Comparison of ENCODE assay signal across 13 mouse cellular contexts in genomic region chr4:49585524-49586101, GRCm38 (mm10). TPM values are rescaled to one million over a fixed set of nuclear protein-coding genes. Genes with fewer than 3 reads are reported as not detected.
A peak's percentile ranks its signal among the peaks of the same experiment; 100 is the strongest.
DNase-seq lines count a peak whose midpoint lies in the region; ATAC-seq and TF ChIP-seq lines count a peak whose summit lies in the region.
"Had no signal": no experiment of that assay in that cellular context is flagged by ENCODE, and none has a peak within 500 bp of the region (broad histone marks: within the 10 kb centered on the region; RNA-seq: fewer than 3 reads in every experiment).

No protein-coding gene starts in this region.

- 0 out of 2 replicates have a peak overlapping the region, but pooled peaks have one; percentile 40 for H3K27ac ChIP-seq in hindbrain, embryonic 15.5 days (replicated peaks)
- no peak overlapping the region for H3K27ac ChIP-seq in hindbrain, embryonic 11.5 days (ENCODE audit: low read depth, low read length)
- peak overlapping the region; percentile 42; the same call in 1 of the 2 replicates for H3K27ac ChIP-seq in hindbrain, postnatal 0 days

- H3K4me1 ChIP-seq in hindbrain, embryonic 15.5 days (replicated peaks) = peaks cover 9% of the 10 kb centered on the region; the same call in 1 of the 2 replicates
- H3K4me1 ChIP-seq in hindbrain, embryonic 11.5 days (replicated peaks; ENCODE audit: control insufficient read depth, insufficient read depth, low read length) = no peaks in the 10 kb centered on the region
- no peaks in the 10 kb centered on the region for H3K4me1 ChIP-seq in hindbrain, postnatal 0 days (ENCODE audit: insufficient read depth, low read length)

- peaks cover 32% of the 10 kb centered on the region for H3K36me3 ChIP-seq in hindbrain, embryonic 15.5 days
- no peaks in the 10 kb centered on the region for H3K36me3 ChIP-seq in hindbrain, embryonic 11.5 days (ENCODE audit: control insufficient read depth, insufficient read depth, low read length)
- H3K36me3 ChIP-seq in hindbrain, postnatal 0 days (ENCODE audit: insufficient read depth, low read length) = peaks cover 7% of the 10 kb centered on the region; the same call in 1 of the 2 replicates

- H3K27me3 ChIP-seq in hindbrain, embryonic 15.5 days = no peaks in the 10 kb centered on the region
- H3K27me3 ChIP-seq in hindbrain, embryonic 11.5 days (ENCODE audit: control insufficient read depth, insufficient read depth, low read length) = no peaks in the 10 kb centered on the region
- no peaks in the 10 kb centered on the region for H3K27me3 ChIP-seq in hindbrain, postnatal 0 days (ENCODE audit: insufficient read depth, low read length)

- H3K9me3 ChIP-seq in hindbrain, embryonic 15.5 days = no peaks in the 10 kb centered on the region
- no peaks in the 10 kb centered on the region for H3K9me3 ChIP-seq in hindbrain, embryonic 11.5 days (ENCODE audit: control insufficient read depth, low read length)
- no peaks in the 10 kb centered on the region for H3K9me3 ChIP-seq in hindbrain, postnatal 0 days (ENCODE audit: low read length)

- H3K9ac ChIP-seq in hindbrain, embryonic 15.5 days = no peak overlapping the region
- H3K9ac ChIP-seq in hindbrain, embryonic 11.5 days (ENCODE audit: low read depth, low read length) = no peak overlapping the region
- no peak overlapping the region for H3K9ac ChIP-seq in hindbrain, postnatal 0 days (replicated peaks; ENCODE audit: low read length)

- TF ChIP-seq CTCF in hindbrain, postnatal 0 days (IDR thresholded peaks at IDR 0.05; ENCODE audit: low read depth) = no peak

- H3K4me2 ChIP-seq in hindbrain, embryonic 15.5 days = no peak overlapping the region
- no peak overlapping the region for H3K4me2 ChIP-seq in hindbrain, embryonic 11.5 days (replicated peaks; ENCODE audit: low read depth, low read length)
- no peak overlapping the region for H3K4me2 ChIP-seq in hindbrain, postnatal 0 days (ENCODE audit: low read depth, low read length)

- peak; percentile 67 for ATAC-seq in hindbrain, embryonic 15.5 days (ENCODE audit: low FRiP score, low read depth)
- ATAC-seq in hindbrain, embryonic 11.5 days (ENCODE audit: low FRiP score) = no peak
- peak; percentile 72 for ATAC-seq in hindbrain, postnatal 0 days
- ATAC-seq in activated CD4-positive, CD25-positive, alpha-beta regulatory T cell, adult 4 months = no peak

- 75% methylated on average over 7 of the region's 7 CpGs for WGBS in hindbrain, embryonic 15.5 days
- WGBS in hindbrain, embryonic 11.5 days = 95% methylated on average over 7 of the region's 7 CpGs
- 61% methylated on average over 7 of the region's 7 CpGs for WGBS in hindbrain, postnatal 0 days

- H3K4me3 ChIP-seq in hindbrain, embryonic 15.5 days = no peak overlapping the region
- no peak overlapping the region for H3K4me3 ChIP-seq in hindbrain, embryonic 11.5 days (ENCODE audit: low read depth, low read length)
- H3K4me3 ChIP-seq in hindbrain, postnatal 0 days (ENCODE audit: low read length) = no peak overlapping the region

- no peak for DNase-seq in hindbrain, embryonic 11.5 days (ENCODE audit: low spot score)
- DNase-seq in Muller cell, postnatal 12 days (ENCODE audit: inconsistent ontology term) = peak; percentile 56
- DNase-seq in brain, adult 2 months (ENCODE audit: low read depth, low spot score) = peak; percentile 41
- peak; percentile 25 for DNase-seq in hindbrain, postnatal 0 days (ENCODE audit: low spot score)
- no peak for DNase-seq in cerebellum, postnatal 36 days
- DNase-seq: adrenal gland, adult 2 months; cerebellum, adult 11 months; gastrocnemius, postnatal 36 days; kidney, postnatal 36 days; midbrain, embryonic 14.5 days; thymus, postnatal 25 days had no signal

RNA-seq across cellular contexts. Expression of gene Tmem246, which starts 12.1 kb away (rescaled TPM):
- 118 and 128 TPM in 2 replicates for polyA plus RNA-seq in hindbrain, embryonic 15.5 days (2015; fragmentation: Nextera tagmentation; extraction: Ambion mirVana)
- polyA plus RNA-seq in hindbrain, embryonic 11.5 days (2014; fragmentation: Nextera tagmentation; extraction: Ambion mirVana) = 21.9 and 24.9 TPM in 2 replicates
- total RNA-seq in hindbrain, postnatal 0 days (2014; rRNA removed) = 191 and 232 TPM in 2 replicates
- polyA plus RNA-seq in hindbrain, postnatal 0 days (2015; fragmentation: Nextera tagmentation; extraction: Ambion mirVana) = 151 and 158 TPM in 2 replicates
- not detected for polyA plus RNA-seq in activated CD4-positive, CD25-positive, alpha-beta regulatory T cell, adult 4 months (2017; shearing (Covaris generic))

RNA-seq across cellular contexts. Expression of gene Aldob, which starts 36.3 kb away (rescaled TPM):
- polyA plus RNA-seq in hindbrain, embryonic 15.5 days (2015; fragmentation: Nextera tagmentation; extraction: Ambion mirVana) = 0.43 and 0.47 TPM in 2 replicates
- polyA plus RNA-seq in hindbrain, embryonic 11.5 days (2014; fragmentation: Nextera tagmentation; extraction: Ambion mirVana) = not detected in 2 replicates
- 0.26 and 0.97 TPM in 2 replicates for total RNA-seq in hindbrain, postnatal 0 days (2014; rRNA removed)
- polyA plus RNA-seq in hindbrain, postnatal 0 days (2015; fragmentation: Nextera tagmentation; extraction: Ambion mirVana) = 0.59 TPM in 2 replicates
- not detected for polyA plus RNA-seq in activated CD4-positive, CD25-positive, alpha-beta regulatory T cell, adult 4 months (2017; shearing (Covaris generic))
- polyA plus RNA-seq: midbrain, embryonic 14.5 days had no signal

RNA-seq across cellular contexts. Expression of gene Rnf20, which starts 46.2 kb away (rescaled TPM):
- 49.2 and 49.8 TPM in 2 replicates for polyA plus RNA-seq in hindbrain, embryonic 15.5 days (2015; fragmentation: Nextera tagmentation; extraction: Ambion mirVana)
- polyA plus RNA-seq in hindbrain, embryonic 11.5 days (2014; fragmentation: Nextera tagmentation; extraction: Ambion mirVana) = 78.1 and 78.5 TPM in 2 replicates
- total RNA-seq in hindbrain, postnatal 0 days (2014; rRNA removed) = 43.6 and 52.0 TPM in 2 replicates
- polyA plus RNA-seq in hindbrain, postnatal 0 days (2015; fragmentation: Nextera tagmentation; extraction: Ambion mirVana) = 44.8 and 45.2 TPM in 2 replicates
- polyA plus RNA-seq in activated CD4-positive, CD25-positive, alpha-beta regulatory T cell, adult 4 months (2017; shearing (Covaris generic)) = 10 to 100 TPM; 52.9 to 59.0 TPM

Comparison
In these comparisons a context has a peak if more than half of its experiments do, and no peak if none do; other contexts are left out.
1. ATAC-seq: peak in hindbrain, embryonic 15.5 days (single experiment) and hindbrain, postnatal 0 days (single experiment); none in hindbrain, embryonic 11.5 days (single experiment) and activated CD4-positive, CD25-positive, alpha-beta regulatory T cell, adult 4 months (single experiment).
2. DNase-seq: peak in Muller cell, postnatal 12 days (single experiment), brain, adult 2 months (single experiment) and hindbrain, postnatal 0 days (single experiment); none in hindbrain, embryonic 11.5 days (single experiment) and cerebellum, postnatal 36 days (0 of 2).
3. RNA of gene Tmem246, which starts 12.1 kb away (polyA plus RNA-seq): 151 to 158 TPM in hindbrain, postnatal 0 days, 118 to 128 TPM in hindbrain, embryonic 15.5 days and 21.9 to 24.9 TPM in hindbrain, embryonic 11.5 days; not detected in activated CD4-positive, CD25-positive, alpha-beta regulatory T cell, adult 4 months; every median in the first group is over 10 times any median in the second.